Mouse (Mus musculus) forebrain, embryonic 10.5 days (tissue): ENCODE measurements at regions not wholly inside any gene's neighbourhood (a gene's known extent, or its start where the extent isn't known, plus 50 kb on each side); places are given as distances from the start of the nearest gene placed in this dataset.

Experiments used
- DNase-seq: peaks from one replicate; pipeline ENCODE4 v3.0.0-alpha.2; 2017; ENCODE audit warnings: low spot score; ENCODE audit errors: extremely low spot score
- H3K27ac ChIP-seq: fragments of 300-500 bp; sonication (generic); 2 replicates; pipeline ENCODE4 v1.5.1; 2016; ENCODE audit warnings: mild to moderate bottlenecking
- H3K27me3 ChIP-seq: fragments of 300-500 bp; sonication (generic); 2 replicates; pipeline ENCODE4 v1.6.1; 2016; ENCODE audit warnings: mild to moderate bottlenecking; ENCODE audit not compliant: poor library complexity, severe bottlenecking
- H3K36me3 ChIP-seq: fragments of 300-500 bp; sonication (generic); replicated peaks from 2 replicates; pipeline ENCODE4 v1.6.1; 2016; ENCODE audit warnings: mild to moderate bottlenecking, moderate library complexity
- H3K4me1 ChIP-seq: fragments of 300-500 bp; sonication (generic); 2 replicates; pipeline ENCODE4 v1.6.1; 2016
- H3K4me3 ChIP-seq: fragments of 300-500 bp; sonication (generic); 2 replicates; pipeline ENCODE4 v1.5.1; 2016; ENCODE audit warnings: mild to moderate bottlenecking, moderate library complexity
- H3K9me3 ChIP-seq: fragments of 300-500 bp; sonication (generic); 2 replicates; pipeline ENCODE4 v1.6.1; 2016; ENCODE audit warnings: mild to moderate bottlenecking, moderate library complexity
- WGBS: fragments of 180-500 bp; shearing (Covaris S2); methylation state at CpG from one replicate; pipeline ENCODE4 v1.1.7; 2016; 5-methylcytosine and 5-hydroxymethylcytosine counted together

- Histone ChIP-seq H3K27ac (no peak overlapping the region), H3K9me3 (no peaks in the 10 kb centered on the region), H3K4me3 (no peak overlapping the region), H3K27me3 (no peaks in the 10 kb centered on the region), H3K4me1 (no peaks in the 10 kb centered on the region), H3K36me3 (no peaks in the 10 kb centered on the region)
- WGBS: 95% methylated on average over 4 of the region's 4 CpGs
- DNase-seq: no peak
These were observed 145.2 kb upstream of the Klf12 start for GRCm38 (mm10) chr14:100429662-100430061.

GRCm38 (mm10) chr14:100426399-100426798 is 141.9 kb upstream of the Klf12 start:
- H3K4me3 ChIP-seq: no peak overlapping the region
- WGBS: 93% methylated on average over 7 of the region's 7 CpGs
- no peak overlapping the region for H3K27ac ChIP-seq
- no peaks in the 10 kb centered on the region for H3K27me3 ChIP-seq
- no peaks in the 10 kb centered on the region for H3K9me3 ChIP-seq
- peaks cover 6% of the 10 kb centered on the region; the same call in 1 of the 2 replicates for H3K4me1 ChIP-seq
- no peak for DNase-seq
- H3K36me3 ChIP-seq: no peaks in the 10 kb centered on the region

- Histone ChIP-seq H3K4me1 (peaks cover 6% of the 10 kb centered on the region; the same call in 1 of the 2 replicates), H3K27me3 (no peaks in the 10 kb centered on the region), H3K36me3 (no peaks in the 10 kb centered on the region), H3K9me3 (no peaks in the 10 kb centered on the region), H3K4me3 (no peak overlapping the region), H3K27ac (no peak overlapping the region)
- 75% methylated on average over 4 of the region's 4 CpGs for WGBS
- DNase-seq: no peak
These were observed 139.3 kb upstream of the Klf12 start for GRCm38 (mm10) chr14:100423790-100424189.

- no peaks in the 10 kb centered on the region for H3K36me3 ChIP-seq
- no peak for DNase-seq
- H3K27me3 ChIP-seq: no peaks in the 10 kb centered on the region
- no peak overlapping the region for H3K4me3 ChIP-seq
- WGBS: 86% methylated on average over 4 of the region's 4 CpGs
- no peak overlapping the region for H3K27ac ChIP-seq
- H3K9me3 ChIP-seq: no peaks in the 10 kb centered on the region
- peaks cover 6% of the 10 kb centered on the region; the same call in 1 of the 2 replicates for H3K4me1 ChIP-seq
These were observed 137.2 kb upstream of the Klf12 start for GRCm38 (mm10) chr14:100421666-100422065.

GRCm38 (mm10) chr14:100415099-100415498 is 130.6 kb upstream of the Klf12 start:
- WGBS: 74% methylated on average over 4 of the region's 4 CpGs
- no peak overlapping the region for H3K27ac ChIP-seq
- H3K4me1 ChIP-seq: no peaks in the 10 kb centered on the region
- H3K4me3 ChIP-seq: no peak overlapping the region
- no peaks in the 10 kb centered on the region for H3K36me3 ChIP-seq
- no peaks in the 10 kb centered on the region for H3K9me3 ChIP-seq
- no peak for DNase-seq
- no peaks in the 10 kb centered on the region for H3K27me3 ChIP-seq

GRCm38 (mm10) chr14:100412211-100412610 is 127.7 kb upstream of the Klf12 start:
- H3K27me3 ChIP-seq: no peaks in the 10 kb centered on the region
- no peaks in the 10 kb centered on the region for H3K9me3 ChIP-seq
- WGBS: 95% methylated on average over 1 of the region's 1 CpGs
- DNase-seq: no peak
- H3K4me1 ChIP-seq: no peaks in the 10 kb centered on the region
- no peak overlapping the region for H3K27ac ChIP-seq
- no peaks in the 10 kb centered on the region for H3K36me3 ChIP-seq
- H3K4me3 ChIP-seq: no peak overlapping the region

- H3K4me1 ChIP-seq: no peaks in the 10 kb centered on the region
- no peaks in the 10 kb centered on the region for H3K27me3 ChIP-seq
- no peak for DNase-seq
- no peaks in the 10 kb centered on the region for H3K9me3 ChIP-seq
- no peak overlapping the region for H3K27ac ChIP-seq
- H3K4me3 ChIP-seq: no peak overlapping the region
- WGBS: 93% methylated on average over 5 of the region's 5 CpGs
- H3K36me3 ChIP-seq: no peaks in the 10 kb centered on the region
These were observed 112.7 kb upstream of the Klf12 start for GRCm38 (mm10) chr14:100397191-100397590.

- Histone ChIP-seq H3K27me3 (peaks cover 21% of the 10 kb centered on the region), H3K27ac (peak overlapping the region; percentile 46), H3K9me3 (peaks cover 5% of the 10 kb centered on the region), H3K4me1 (peaks cover 26% of the 10 kb centered on the region), H3K36me3 (no peaks in the 10 kb centered on the region), H3K4me3 (peak overlapping the region; percentile 31; the same call in 1 of the 2 replicates)
- 34% methylated on average over 8 of the region's 8 CpGs for WGBS
- DNase-seq: peak; percentile 26
These were observed 90.9 kb upstream of the Klf12 start for GRCm38 (mm10) chr14:100375218-100375983.

- Histone ChIP-seq H3K27me3 (peaks cover 21% of the 10 kb centered on the region), H3K4me3 (peak overlapping the region; percentile 31; the same call in 1 of the 2 replicates), H3K9me3 (peaks cover 5% of the 10 kb centered on the region), H3K36me3 (no peaks in the 10 kb centered on the region), H3K4me1 (peaks cover 26% of the 10 kb centered on the region), H3K27ac (peak overlapping the region; percentile 46)
- 37% methylated on average over 18 of the region's 18 CpGs for WGBS
- DNase-seq: peak; percentile 53
These were observed 90.2 kb upstream of the Klf12 start for GRCm38 (mm10) chr14:100374494-100375217.

- Histone ChIP-seq H3K27me3 (no peaks in the 10 kb centered on the region), H3K36me3 (no peaks in the 10 kb centered on the region), H3K4me1 (peaks cover 17% of the 10 kb centered on the region), H3K9me3 (no peaks in the 10 kb centered on the region), H3K27ac (no peak overlapping the region), H3K4me3 (no peak overlapping the region)
- no peak for DNase-seq
- WGBS: 85% methylated on average over 5 of the region's 5 CpGs
These were observed 81.9 kb upstream of the Klf12 start for GRCm38 (mm10) chr14:100366234-100366864.

GRCm38 (mm10) chr14:100362786-100363185 is 78.3 kb upstream of the Klf12 start:
- no peak overlapping the region for H3K4me3 ChIP-seq
- H3K27me3 ChIP-seq: no peaks in the 10 kb centered on the region
- DNase-seq: no peak
- no peak overlapping the region for H3K27ac ChIP-seq
- H3K9me3 ChIP-seq: no peaks in the 10 kb centered on the region
- H3K4me1 ChIP-seq: peaks cover 31% of the 10 kb centered on the region
- H3K36me3 ChIP-seq: no peaks in the 10 kb centered on the region
- WGBS: 68% methylated on average over 3 of the region's 3 CpGs

GRCm38 (mm10) chr14:100361346-100362029 is 77.0 kb upstream of the Klf12 start:
- H3K9me3 ChIP-seq: no peaks in the 10 kb centered on the region
- 100% methylated on average over 1 of the region's 1 CpGs for WGBS
- H3K27me3 ChIP-seq: no peaks in the 10 kb centered on the region
- no peaks in the 10 kb centered on the region for H3K36me3 ChIP-seq
- H3K4me3 ChIP-seq: no peak overlapping the region
- H3K4me1 ChIP-seq: peaks cover 31% of the 10 kb centered on the region
- peak overlapping the region; percentile 67 for H3K27ac ChIP-seq
- DNase-seq: no peak
